In the genomic region with DNA sequence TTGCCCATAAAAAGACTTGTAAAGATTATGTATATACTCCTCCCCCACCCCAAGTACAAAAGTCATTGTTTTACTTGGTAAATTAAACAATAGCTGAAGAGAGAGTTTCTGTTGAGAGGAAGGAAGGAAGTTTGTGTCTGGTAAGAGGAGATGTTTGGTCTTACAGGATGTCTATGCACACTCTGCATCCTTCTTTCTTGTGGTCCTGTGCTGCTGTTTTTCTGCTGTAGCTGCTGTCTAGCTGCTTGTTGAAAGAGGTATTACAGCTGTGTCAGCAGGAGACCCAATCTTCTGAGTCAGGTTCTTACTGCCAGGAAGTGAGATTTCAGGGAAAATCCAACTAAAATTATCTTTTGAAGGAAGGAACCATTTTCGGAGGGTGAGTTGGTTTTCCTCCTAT, we compare ENCODE assay signal across 14 mouse cellular contexts. TPM values are rescaled to one million over a fixed set of nuclear protein-coding genes. Genes with fewer than 3 reads are reported as not detected.
DNase-seq lines count a peak whose midpoint lies in the region; ATAC-seq and TF ChIP-seq lines count a peak whose summit lies in the region.
"Had no signal": no experiment of that assay in that cellular context is flagged by ENCODE, and none has a peak within 500 bp of the region (broad histone marks: within the 10 kb centered on the region; RNA-seq: fewer than 3 reads in every experiment).

No protein-coding gene starts in this region.

- H3K27ac ChIP-seq in kidney, embryonic 15.5 days, result peak overlapping the region; percentile 54
- 0 out of 2 replicates have a peak overlapping the region, but pooled peaks have one; percentile 18 for H3K27ac ChIP-seq in stomach, embryonic 15.5 days
- no peak overlapping the region for H3K27ac ChIP-seq in stomach, postnatal 0 days (replicated peaks)
- H3K27ac ChIP-seq: limb, embryonic 15.5 days; midbrain, embryonic 15.5 days had no signal

- DNase-seq in kidney, adult 11 months, result no peak
- DNase-seq in stomach, postnatal 0 days (ENCODE audit: low spot score), result no peak
- DNase-seq in induced T-regulatory cell, adult 2 months (ENCODE audit: low read depth), result peak; percentile 50
- DNase-seq in thymus, postnatal 36 days, result peak; percentile 8 to 15
- DNase-seq: cerebellum, postnatal 25 days; gastrocnemius, postnatal 36 days; heart, postnatal 36 days; kidney, postnatal 14 days; spleen, adult 18-20 months had no signal

- H3K9ac ChIP-seq in kidney, embryonic 15.5 days, result no peak overlapping the region
- no peak overlapping the region for H3K9ac ChIP-seq in stomach, embryonic 15.5 days
- no peak overlapping the region for H3K9ac ChIP-seq in stomach, postnatal 0 days (ENCODE audit: low read length)
- H3K9ac ChIP-seq: limb, embryonic 15.5 days; midbrain, embryonic 15.5 days had no signal

- H3K4me1 ChIP-seq in kidney, embryonic 15.5 days, result no peaks in the 10 kb centered on the region
- H3K4me1 ChIP-seq in stomach, embryonic 15.5 days, result no peaks in the 10 kb centered on the region
- H3K4me1 ChIP-seq in stomach, postnatal 0 days (replicated peaks; ENCODE audit: control insufficient read depth, insufficient read depth), result no peaks in the 10 kb centered on the region
- H3K4me1 ChIP-seq: limb, embryonic 15.5 days; midbrain, embryonic 15.5 days had no signal

- no peak overlapping the region for H3K4me2 ChIP-seq in kidney, embryonic 15.5 days
- no peak overlapping the region for H3K4me2 ChIP-seq in stomach, embryonic 15.5 days
- H3K4me2 ChIP-seq in stomach, postnatal 0 days (replicated peaks; ENCODE audit: low read depth), result no peak overlapping the region
- H3K4me2 ChIP-seq: limb, embryonic 15.5 days; midbrain, embryonic 15.5 days had no signal

- no peak overlapping the region for H3K4me3 ChIP-seq in kidney, embryonic 15.5 days (replicated peaks)
- H3K4me3 ChIP-seq in stomach, embryonic 15.5 days (replicated peaks), result no peak overlapping the region
- no peak overlapping the region for H3K4me3 ChIP-seq in stomach, postnatal 0 days (ENCODE audit: low read depth, low read length)
- H3K4me3 ChIP-seq: limb, embryonic 15.5 days; midbrain, embryonic 15.5 days had no signal

- TF ChIP-seq EP300 in stomach, postnatal 0 days (optimal IDR thresholded peaks at IDR 0.05), result no peak

- ATAC-seq in kidney, embryonic 15.5 days (replicated peaks; ENCODE audit: low FRiP score), result no peak
- no peak for ATAC-seq in stomach, embryonic 15.5 days (ENCODE audit: insufficient read depth, low FRiP score, low read depth)
- ATAC-seq in stomach, postnatal 0 days (ENCODE audit: low FRiP score, low TSS enrichment), result no peak
- ATAC-seq in erythroid progenitor cell, adult 5-6 weeks (replicated peaks; ENCODE audit: low FRiP score, poor library complexity, severe bottlenecking), result no peak
- ATAC-seq: midbrain, embryonic 15.5 days had no signal

- no peaks in the 10 kb centered on the region for H3K27me3 ChIP-seq in kidney, embryonic 15.5 days
- no peaks in the 10 kb centered on the region for H3K27me3 ChIP-seq in stomach, embryonic 15.5 days (replicated peaks)
- H3K27me3 ChIP-seq in stomach, postnatal 0 days (ENCODE audit: control insufficient read depth, insufficient read depth, low read length), result no peaks in the 10 kb centered on the region
- H3K27me3 ChIP-seq: limb, embryonic 15.5 days; midbrain, embryonic 15.5 days had no signal

- no peaks in the 10 kb centered on the region for H3K9me3 ChIP-seq in kidney, embryonic 15.5 days (replicated peaks)
- H3K9me3 ChIP-seq in stomach, embryonic 15.5 days, result no peaks in the 10 kb centered on the region
- no peaks in the 10 kb centered on the region for H3K9me3 ChIP-seq in stomach, postnatal 0 days (ENCODE audit: control insufficient read depth, low read length)
- H3K9me3 ChIP-seq: limb, embryonic 15.5 days; midbrain, embryonic 15.5 days had no signal

- peaks cover 30% of the 10 kb centered on the region for H3K36me3 ChIP-seq in kidney, embryonic 15.5 days
- H3K36me3 ChIP-seq in stomach, embryonic 15.5 days, result 0 out of 2 replicates have a peak, but pooled peaks cover 3% of the 10 kb centered on the region
- no peaks in the 10 kb centered on the region for H3K36me3 ChIP-seq in stomach, postnatal 0 days (ENCODE audit: control insufficient read depth, insufficient read depth, low read length)

- WGBS in kidney, embryonic 15.5 days, result 82% methylated on average over 1 of the region's 1 CpGs
- 80% methylated on average over 1 of the region's 1 CpGs for WGBS in stomach, embryonic 15.5 days
- WGBS in stomach, postnatal 0 days, result 76% methylated on average over 1 of the region's 1 CpGs

- no peak for TF ChIP-seq CTCF in stomach, postnatal 0 days (IDR thresholded peaks at IDR 0.05; ENCODE audit: low read depth)

RNA-seq across cellular contexts. Expression of gene Abi2, which starts 51.2 kb away (rescaled TPM):
- 37.5 and 39.6 TPM in 2 replicates for polyA plus RNA-seq in kidney, embryonic 15.5 days (2015; fragmentation: Nextera tagmentation; extraction: Ambion mirVana)
- 17.7 and 18.9 TPM in 2 replicates for polyA plus RNA-seq in stomach, embryonic 15.5 days (2015; fragmentation: Nextera tagmentation; extraction: Ambion mirVana)
- 6.8 and 7.0 TPM in 2 replicates for polyA plus RNA-seq in stomach, postnatal 0 days (2015; fragmentation: Nextera tagmentation; extraction: Ambion mirVana)
- total RNA-seq in erythroid progenitor cell, adult 5-6 weeks (2015; ENCODE audit: low replicate concordance), result 0.42 and 2.2 TPM in 2 replicates
- total RNA-seq in erythroid progenitor cell, adult 5-6 weeks (2017; ENCODE audit: low replicate concordance), result 1.5 and 1.8 TPM in 2 replicates

Comparison
In these comparisons a context has a peak if more than half of its experiments do, and no peak if none do; other contexts are left out.
1. DNase-seq: peak in induced T-regulatory cell, adult 2 months (single experiment) and thymus, postnatal 36 days (2 of 2); none in kidney, adult 11 months (single experiment) and stomach, postnatal 0 days (single experiment).